Mouse (Mus musculus) liver, postnatal 0 days (tissue): ENCODE results near the gene Zfp462.

Experiments used
- CTCF ChIP-seq: sonication (generic); IDR thresholded peaks from 2 replicates; pipeline ENCODE4 v1.5.1; 2016; ENCODE audit warnings: antibody characterized with exemption, low read depth
- EP300 ChIP-seq: IDR thresholded peaks from 2 replicates; pipeline ENCODE4 v1.6.1; 2016; ENCODE audit warnings: antibody characterized with exemption, low read depth, mild to moderate bottlenecking

DNA sequence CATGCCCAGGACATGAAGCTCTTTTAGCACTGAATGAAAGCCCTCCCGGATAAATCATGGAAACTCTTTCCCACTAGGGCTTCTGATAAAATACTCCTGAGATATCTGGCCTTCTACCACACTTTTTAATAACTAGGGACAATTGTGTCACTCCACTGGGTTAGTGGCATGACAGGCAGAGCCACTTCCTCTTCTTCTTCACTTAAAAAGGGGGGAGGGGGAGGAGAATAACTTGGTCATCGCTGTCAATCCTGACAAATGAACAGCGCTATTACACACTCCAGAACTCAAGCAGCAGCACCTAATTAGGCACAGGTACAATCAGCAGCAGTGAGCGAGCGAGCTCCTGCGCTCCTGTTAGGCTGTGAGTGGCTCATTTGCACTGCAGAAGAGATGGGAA, 153.5 kb downstream of the Zfp462 start:
- TF ChIP-seq CTCF (no peak), EP300 (no peak)
